Mouse (Mus musculus): ENCODE results near the gene Otos.

GRCm38 (mm10) chr1:92695751-92696150 is 47.1 kb upstream of the Otos start:
- TF ChIP-seq POLR2A (IDR thresholded peaks at IDR 0.05; ENCODE audit: low read depth, low read length), result no peak
- no peak for TF ChIP-seq CTCF (IDR thresholded peaks at IDR 0.05; ENCODE audit: extremely low read depth, insufficient read depth, insufficient read length, insufficient replicate concordance)
